Mouse (Mus musculus): ENCODE data around the gene Eif2ak3. TPM values are rescaled to one million over a fixed set of nuclear protein-coding genes. Genes with fewer than 3 reads are reported as not detected.

Gene Eif2ak3
- polyA plus RNA-seq, 1 experiment from 2014 or later = 9.4 TPM

- no peaks in the 10 kb centered on the region for H3K27me3 ChIP-seq (replicated peaks; ENCODE audit: control insufficient read depth, insufficient read depth, low read length)
- no peak overlapping the region for H3K27ac ChIP-seq (ENCODE audit: low read depth, low read length)
- 94% methylated on average over 7 of the region's 7 CpGs for WGBS
- H3K9me3 ChIP-seq (replicated peaks; ENCODE audit: control insufficient read depth, low read length) = no peaks in the 10 kb centered on the region
- no peak for ATAC-seq
- peaks cover 3% of the 10 kb centered on the region for H3K4me1 ChIP-seq (ENCODE audit: control insufficient read depth, insufficient read depth, low read length)
- H3K4me3 ChIP-seq (ENCODE audit: low read depth, low read length) = no peak overlapping the region
- no peak for DNase-seq (ENCODE audit: low spot score)
- H3K36me3 ChIP-seq (ENCODE audit: control insufficient read depth, insufficient read depth, low read length) = peaks cover 21% of the 10 kb centered on the region
- H3K4me2 ChIP-seq (ENCODE audit: low read length) = no peak overlapping the region
- no peak overlapping the region for H3K9ac ChIP-seq (ENCODE audit: low read length)
These were observed 65.3 kb downstream of the Eif2ak3 start for GRCm38 (mm10) chr6:70909572-70909971.

- no peak overlapping the region for H3K4me2 ChIP-seq (ENCODE audit: low read length)
- H3K9me3 ChIP-seq (replicated peaks; ENCODE audit: control insufficient read depth, low read length) = no peaks in the 10 kb centered on the region
- no peak overlapping the region for H3K9ac ChIP-seq (ENCODE audit: low read length)
- no peak overlapping the region for H3K27ac ChIP-seq (ENCODE audit: low read depth, low read length)
- WGBS = 79% methylated on average over 4 of the region's 4 CpGs
- DNase-seq (ENCODE audit: low spot score) (no peak), ATAC-seq (no peak)
- peaks cover 19% of the 10 kb centered on the region for H3K36me3 ChIP-seq (ENCODE audit: control insufficient read depth, insufficient read depth, low read length)
- H3K4me1 ChIP-seq (ENCODE audit: control insufficient read depth, insufficient read depth, low read length) = peaks cover 3% of the 10 kb centered on the region
- no peaks in the 10 kb centered on the region for H3K27me3 ChIP-seq (replicated peaks; ENCODE audit: control insufficient read depth, insufficient read depth, low read length)
- no peak overlapping the region for H3K4me3 ChIP-seq (ENCODE audit: low read depth, low read length)
These were observed 66.0 kb downstream of the Eif2ak3 start for GRCm38 (mm10) chr6:70910285-70910684.

- ATAC-seq (peak; percentile 90), DNase-seq (ENCODE audit: low spot score) (peak; percentile 68)
- 0 out of 2 replicates have a peak overlapping the region, but pooled peaks have one; percentile 11 for H3K4me3 ChIP-seq (ENCODE audit: low read depth, low read length)
- H3K9ac ChIP-seq (ENCODE audit: low read length) = no peak overlapping the region
- peaks cover 3% of the 10 kb centered on the region for H3K4me1 ChIP-seq (ENCODE audit: control insufficient read depth, insufficient read depth, low read length)
- peaks cover 4% of the 10 kb centered on the region; the same call in 1 of the 2 replicates for H3K36me3 ChIP-seq (ENCODE audit: control insufficient read depth, insufficient read depth, low read length)
- no peaks in the 10 kb centered on the region for H3K27me3 ChIP-seq (replicated peaks; ENCODE audit: control insufficient read depth, insufficient read depth, low read length)
- no peak overlapping the region for H3K27ac ChIP-seq (ENCODE audit: low read depth, low read length)
- no peaks in the 10 kb centered on the region for H3K9me3 ChIP-seq (replicated peaks; ENCODE audit: control insufficient read depth, low read length)
- whole genome bisulfite sequencing = 8% methylated on average over 20 of the region's 20 CpGs
- H3K4me2 ChIP-seq (ENCODE audit: low read length) = peak overlapping the region; percentile 36
These were observed 67.5 kb downstream of the Eif2ak3 start for GRCm38 (mm10) chr6:70911668-70912395.

GRCm38 (mm10) chr6:70912396-70912765 lies 68.1 kb downstream of the Eif2ak3 start:
- H3K4me3 ChIP-seq (ENCODE audit: low read depth, low read length) = no peak overlapping the region
- 64% methylated on average over 7 of the region's 7 CpGs for WGBS
- peak; percentile 36; the same call in 1 of the 2 replicates for ATAC-seq

GRCm38 (mm10) chr6:70918827-70919226 lies 74.5 kb downstream of the Eif2ak3 start, which contains the start of gene Tex37:
Tex37 (minus strand) TSS chr6:70918927.
- H3K36me3 ChIP-seq (ENCODE audit: control insufficient read depth, insufficient read depth, low read length) = no peaks in the 10 kb centered on the region
- no peaks in the 10 kb centered on the region for H3K9me3 ChIP-seq (replicated peaks; ENCODE audit: control insufficient read depth, low read length)
- no peak within 1 kb of the TSS for H3K27ac ChIP-seq (ENCODE audit: low read depth, low read length)
- H3K4me3 ChIP-seq (ENCODE audit: low read depth, low read length) = no peak within 1 kb of the TSS
- no peaks in the 10 kb centered on the region for H3K27me3 ChIP-seq (replicated peaks; ENCODE audit: control insufficient read depth, insufficient read depth, low read length)
- peaks cover 4% of the 10 kb centered on the region; the same call in 1 of the 2 replicates for H3K4me1 ChIP-seq (ENCODE audit: control insufficient read depth, insufficient read depth, low read length)
- no peak within 1 kb of the TSS for H3K9ac ChIP-seq (ENCODE audit: low read length)
- DNase-seq (ENCODE audit: low spot score) (no peak), ATAC-seq (no peak)
- WGBS = 84% methylated on average over 3 of the region's 3 CpGs
- H3K4me2 ChIP-seq (ENCODE audit: low read length) = no peak within 1 kb of the TSS

More at GRCm38 (mm10) chr6:70912396-70912765, 68.1 kb downstream of the Eif2ak3 start:
- Histone ChIP-seq H3K36me3 (ENCODE audit: control insufficient read depth, insufficient read depth, low read length) (no peaks in the 10 kb centered on the region), H3K9me3 (replicated peaks; ENCODE audit: control insufficient read depth, low read length) (no peaks in the 10 kb centered on the region), H3K9ac (ENCODE audit: low read length) (no peak overlapping the region), H3K27ac (ENCODE audit: low read depth, low read length) (no peak overlapping the region), H3K4me1 (ENCODE audit: control insufficient read depth, insufficient read depth, low read length) (peaks cover 3% of the 10 kb centered on the region), H3K4me2 (ENCODE audit: low read length) (peak overlapping the region; percentile 36), H3K27me3 (replicated peaks; ENCODE audit: control insufficient read depth, insufficient read depth, low read length) (no peaks in the 10 kb centered on the region)
- DNase-seq (ENCODE audit: low spot score) = no peak

- no peaks in the 10 kb centered on the region for H3K36me3 ChIP-seq (ENCODE audit: control insufficient read depth, insufficient read depth, low read length)
- ATAC-seq (peak; percentile 84), DNase-seq (ENCODE audit: low spot score) (peak; percentile 79)
- no peaks in the 10 kb centered on the region for H3K27me3 ChIP-seq (replicated peaks; ENCODE audit: control insufficient read depth, insufficient read depth, low read length)
- H3K9ac ChIP-seq (ENCODE audit: low read length) = peak overlapping the region; percentile 35; the same call in 1 of the 2 replicates
- peak overlapping the region; percentile 2; the same call in 1 of the 2 replicates for H3K27ac ChIP-seq (ENCODE audit: low read depth, low read length)
- no peak overlapping the region for H3K4me3 ChIP-seq (ENCODE audit: low read depth, low read length)
- H3K4me1 ChIP-seq (ENCODE audit: control insufficient read depth, insufficient read depth, low read length) = peaks cover 4% of the 10 kb centered on the region; the same call in 1 of the 2 replicates
- no peaks in the 10 kb centered on the region for H3K9me3 ChIP-seq (replicated peaks; ENCODE audit: control insufficient read depth, low read length)
- peak overlapping the region; percentile 43 for H3K4me2 ChIP-seq (ENCODE audit: low read length)
- WGBS = under 1% methylated on average over 22 of the region's 22 CpGs
These were observed 77.2 kb downstream of the Eif2ak3 start for GRCm38 (mm10) chr6:70921274-70922074.

- no peak overlapping the region for H3K4me2 ChIP-seq (ENCODE audit: low read length)
- H3K36me3 ChIP-seq (ENCODE audit: control insufficient read depth, insufficient read depth, low read length) = no peaks in the 10 kb centered on the region
- no peak overlapping the region for H3K4me3 ChIP-seq (ENCODE audit: low read depth, low read length)
- no peaks in the 10 kb centered on the region for H3K4me1 ChIP-seq (ENCODE audit: control insufficient read depth, insufficient read depth, low read length)
- no peaks in the 10 kb centered on the region for H3K27me3 ChIP-seq (replicated peaks; ENCODE audit: control insufficient read depth, insufficient read depth, low read length)
- no peak for ATAC-seq
- H3K27ac ChIP-seq (ENCODE audit: low read depth, low read length) = no peak overlapping the region
- H3K9ac ChIP-seq (ENCODE audit: low read length) = no peak overlapping the region
- DNase-seq (ENCODE audit: low spot score) = no peak
- H3K9me3 ChIP-seq (replicated peaks; ENCODE audit: control insufficient read depth, low read length) = no peaks in the 10 kb centered on the region
- WGBS = 91% methylated on average over 2 of the region's 2 CpGs
These were observed 87.5 kb downstream of the Eif2ak3 start for GRCm38 (mm10) chr6:70931801-70932200.

GRCm38 (mm10) chr6:70953274-70953673 lies 109.0 kb downstream of the Eif2ak3 start:
- peaks cover 10% of the 10 kb centered on the region for H3K4me1 ChIP-seq (ENCODE audit: control insufficient read depth, insufficient read depth, low read length)
- 76% methylated on average over 7 of the region's 7 CpGs for WGBS
- H3K4me2 ChIP-seq (ENCODE audit: low read length) = no peak overlapping the region
- ATAC-seq = no peak
- no peak for DNase-seq (ENCODE audit: low spot score)
- H3K27ac ChIP-seq (ENCODE audit: low read depth, low read length) = no peak overlapping the region
- peaks cover 44% of the 10 kb centered on the region for H3K27me3 ChIP-seq (replicated peaks; ENCODE audit: control insufficient read depth, insufficient read depth, low read length)
- H3K4me3 ChIP-seq (ENCODE audit: low read depth, low read length) = no peak overlapping the region
- no peaks in the 10 kb centered on the region for H3K36me3 ChIP-seq (ENCODE audit: control insufficient read depth, insufficient read depth, low read length)
- H3K9ac ChIP-seq (ENCODE audit: low read length) = no peak overlapping the region
- no peaks in the 10 kb centered on the region for H3K9me3 ChIP-seq (replicated peaks; ENCODE audit: control insufficient read depth, low read length)
